Mouse (Mus musculus) neural tube, embryonic 14.5 days (tissue): ENCODE results near the gene Ptges. TPM values are rescaled to one million over a fixed set of nuclear protein-coding genes. Genes with fewer than 3 reads are reported as not detected.

Experiments used
- ATAC-seq: fragments of 200-750 bp; cut with Nextera tagmentation; 2 replicates; pipeline ENCODE4 v1.8.0; 2017; ENCODE audit warnings: low read depth, mild to moderate bottlenecking, moderate TSS enrichment, moderate library complexity
- H3K27ac ChIP-seq: fragments of 300-500 bp; sonication (generic); 2 replicates; pipeline ENCODE4 v1.5.1; 2014; ENCODE audit warnings: low read depth, mild to moderate bottlenecking, control low read depth, low read length, moderate library complexity, mixed read lengths
- H3K27me3 ChIP-seq: fragments of 300-500 bp; sonication (generic); 2 replicates; pipeline ENCODE4 v1.6.1; 2014; ENCODE audit warnings: low read length; ENCODE audit not compliant: control insufficient read depth, insufficient read depth
- H3K36me3 ChIP-seq: fragments of 300-500 bp; sonication (generic); 2 replicates; pipeline ENCODE4 v1.6.1; 2014; ENCODE audit warnings: low read length, mixed read lengths; ENCODE audit not compliant: control insufficient read depth, insufficient read depth
- H3K4me1 ChIP-seq: fragments of 300-500 bp; sonication (generic); 2 replicates; pipeline ENCODE4 v1.6.1; 2014; ENCODE audit warnings: low read length; ENCODE audit not compliant: control insufficient read depth, insufficient read depth
- H3K4me2 ChIP-seq: fragments of 300-500 bp; sonication (generic); 2 replicates; pipeline ENCODE4 v1.6.1; 2014; ENCODE audit warnings: mild to moderate bottlenecking, low read depth, low read length, control low read depth
- H3K4me3 ChIP-seq: fragments of 300-500 bp; sonication (generic); 2 replicates; pipeline ENCODE4 v1.5.1; 2014; ENCODE audit warnings: low read depth, low read length, control low read depth, mixed read lengths
- H3K9ac ChIP-seq: fragments of 300-500 bp; sonication (generic); replicated peaks from 2 replicates; pipeline ENCODE4 v1.6.1; 2014; ENCODE audit warnings: low read depth, mild to moderate bottlenecking, control low read depth, low read length, mixed read lengths
- H3K9me3 ChIP-seq: fragments of 300-500 bp; sonication (generic); 2 replicates; pipeline ENCODE4 v1.6.1; 2016; ENCODE audit warnings: low read length; ENCODE audit not compliant: control insufficient read depth
- WGBS: fragments of 180-500 bp; shearing (Covaris S2); extraction: QIAGEN DNeasy Blood & Tissue Kit; methylation state at CpG from one replicate; pipeline ENCODE4 v1.1.7; 2014; 5-methylcytosine and 5-hydroxymethylcytosine counted together
- polyA plus RNA-seq: library from polyadenylated mRNA; unstranded; fragments of >200 nt; fragmentation: Nextera tagmentation; extraction: Ambion mirVana; gene quantifications from 2 replicates; pipeline ENCODE4 v1.2.1, GENCODE M21; 2014

Gene Ptges
- polyA plus RNA-seq, 1 experiment from 2014 or later, result 1.6 TPM

DNA sequence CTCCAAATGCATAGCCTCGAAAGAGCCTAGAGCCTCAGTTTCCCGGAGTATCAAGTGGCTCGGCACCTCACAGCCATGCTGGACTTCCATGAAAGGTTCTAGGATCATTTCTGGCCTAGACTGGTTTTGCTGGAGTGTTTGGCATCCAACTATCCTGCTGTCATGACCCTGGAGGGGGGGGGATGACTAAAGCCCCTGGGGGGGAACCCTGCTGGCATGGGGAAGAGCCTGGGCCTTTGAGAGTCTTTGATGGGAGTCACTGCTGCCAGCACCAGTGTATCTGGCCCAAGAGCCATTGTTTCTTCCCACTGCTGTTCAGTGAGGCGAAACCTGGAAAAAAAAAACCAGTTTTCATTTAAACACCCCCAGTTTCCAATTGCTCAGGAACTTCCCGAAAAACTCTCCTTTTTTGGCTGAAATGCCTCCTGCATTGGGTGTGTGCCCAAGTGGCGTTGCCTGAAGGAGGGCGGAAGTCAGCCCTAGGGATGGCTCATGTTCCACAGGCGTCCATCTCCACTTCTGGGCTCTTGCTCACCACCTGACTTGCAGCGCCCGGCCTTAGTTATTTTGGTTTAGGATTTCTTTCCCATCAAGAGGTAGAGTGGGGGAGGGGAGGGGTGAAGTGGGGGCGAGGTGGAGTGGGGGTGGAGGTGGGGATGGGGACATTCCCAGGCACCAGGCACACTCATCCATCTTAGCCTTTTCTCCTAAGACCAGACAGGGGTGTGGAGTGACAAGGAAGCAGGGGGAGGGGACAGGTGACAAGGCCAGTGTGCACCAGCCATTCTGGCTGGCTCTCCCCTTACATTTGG is 53.8 kb downstream of the Ptges start:
- no peaks in the 10 kb centered on the region for H3K9me3 ChIP-seq
- H3K27ac ChIP-seq, result no peak overlapping the region
- H3K4me3 ChIP-seq, result no peak overlapping the region
- H3K36me3 ChIP-seq, result no peaks in the 10 kb centered on the region
- no peak overlapping the region for H3K4me2 ChIP-seq
- no peaks in the 10 kb centered on the region for H3K27me3 ChIP-seq
- H3K9ac ChIP-seq, result no peak overlapping the region
- no peaks in the 10 kb centered on the region for H3K4me1 ChIP-seq
- no peak for ATAC-seq
- 64% methylated on average over 11 of the region's 11 CpGs for WGBS

DNA sequence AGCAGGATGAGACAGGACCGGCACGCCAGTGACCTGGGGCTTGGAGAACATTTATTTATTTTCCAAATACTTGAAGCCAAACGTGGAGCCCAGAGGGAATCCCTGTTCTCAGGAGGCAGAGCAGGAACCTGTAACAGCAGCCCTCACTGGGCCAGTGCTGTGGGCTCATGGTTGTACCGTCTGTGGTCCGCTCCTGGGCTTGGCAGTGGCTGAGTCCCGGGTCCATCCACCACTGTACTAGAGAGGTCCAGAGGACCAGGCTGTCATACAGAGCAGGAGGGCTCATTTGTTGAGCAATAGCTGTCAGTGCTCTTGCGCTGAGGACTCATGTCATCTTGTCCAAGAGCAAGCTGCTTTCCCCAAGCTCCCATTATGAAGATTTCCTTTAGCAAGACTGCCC is 54.6 kb downstream of the Ptges start:
- no peaks in the 10 kb centered on the region for H3K4me1 ChIP-seq
- no peaks in the 10 kb centered on the region for H3K36me3 ChIP-seq
- H3K4me2 ChIP-seq, result no peak overlapping the region
- H3K4me3 ChIP-seq, result no peak overlapping the region
- H3K27ac ChIP-seq, result no peak overlapping the region
- no peaks in the 10 kb centered on the region for H3K9me3 ChIP-seq
- ATAC-seq, result no peak
- no peaks in the 10 kb centered on the region for H3K27me3 ChIP-seq
- WGBS, result 84% methylated on average over 7 of the region's 7 CpGs
- H3K9ac ChIP-seq, result no peak overlapping the region

DNA sequence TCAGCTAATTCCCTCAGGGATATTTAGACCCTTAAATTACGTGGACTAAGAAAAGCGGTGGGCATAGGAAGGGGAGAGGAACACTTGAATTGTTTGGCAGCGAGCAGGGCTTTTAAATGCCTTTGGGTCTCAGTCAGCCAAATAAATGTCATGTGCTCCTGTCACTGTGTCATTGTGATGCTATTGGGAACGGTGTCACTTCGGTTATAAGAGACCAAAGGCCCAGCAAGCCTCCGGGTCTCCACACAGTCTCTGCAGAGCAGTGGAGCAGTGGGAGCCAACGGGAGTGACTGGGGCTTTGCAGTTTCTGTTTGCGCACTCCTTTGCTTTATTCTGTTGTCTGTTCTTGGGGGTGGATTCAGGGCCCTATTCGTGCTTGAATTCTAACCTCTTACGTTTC is 55.2 kb downstream of the Ptges start:
- ATAC-seq, result no peak
- 39% methylated on average over 10 of the region's 10 CpGs for WGBS
- H3K4me2 ChIP-seq, result no peak overlapping the region
- H3K4me3 ChIP-seq, result no peak overlapping the region
- no peaks in the 10 kb centered on the region for H3K36me3 ChIP-seq
- no peaks in the 10 kb centered on the region for H3K9me3 ChIP-seq
- H3K27ac ChIP-seq, result no peak overlapping the region
- no peak overlapping the region for H3K9ac ChIP-seq
- H3K27me3 ChIP-seq, result no peaks in the 10 kb centered on the region
- no peaks in the 10 kb centered on the region for H3K4me1 ChIP-seq

DNA sequence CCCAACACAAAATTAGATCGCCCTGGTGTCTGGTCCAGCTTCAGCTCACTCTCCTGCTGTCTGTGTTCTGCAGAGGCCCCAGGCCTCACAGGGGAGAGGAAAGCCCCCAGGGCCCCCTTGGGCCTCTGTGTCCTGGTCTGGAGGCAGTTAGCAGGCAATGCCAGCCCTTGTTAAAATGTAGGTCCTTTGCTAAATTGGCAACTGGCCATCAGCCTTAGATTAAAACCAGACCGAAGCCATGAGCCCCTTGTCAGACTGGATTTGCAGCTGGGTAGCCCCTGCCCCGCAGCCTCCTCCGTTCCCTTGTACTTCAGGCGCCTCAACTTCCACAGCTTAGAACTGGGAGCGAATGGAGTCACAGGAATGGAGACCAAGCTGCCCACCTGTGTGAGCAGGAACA is 57.0 kb downstream of the Ptges start:
- H3K4me3 ChIP-seq, result no peak overlapping the region
- WGBS, result 79% methylated on average over 6 of the region's 6 CpGs
- H3K9ac ChIP-seq, result no peak overlapping the region
- H3K4me1 ChIP-seq, result no peaks in the 10 kb centered on the region
- no peaks in the 10 kb centered on the region for H3K9me3 ChIP-seq
- no peak overlapping the region for H3K27ac ChIP-seq
- no peak overlapping the region for H3K4me2 ChIP-seq
- no peaks in the 10 kb centered on the region for H3K36me3 ChIP-seq
- no peak for ATAC-seq
- H3K27me3 ChIP-seq, result no peaks in the 10 kb centered on the region

DNA sequence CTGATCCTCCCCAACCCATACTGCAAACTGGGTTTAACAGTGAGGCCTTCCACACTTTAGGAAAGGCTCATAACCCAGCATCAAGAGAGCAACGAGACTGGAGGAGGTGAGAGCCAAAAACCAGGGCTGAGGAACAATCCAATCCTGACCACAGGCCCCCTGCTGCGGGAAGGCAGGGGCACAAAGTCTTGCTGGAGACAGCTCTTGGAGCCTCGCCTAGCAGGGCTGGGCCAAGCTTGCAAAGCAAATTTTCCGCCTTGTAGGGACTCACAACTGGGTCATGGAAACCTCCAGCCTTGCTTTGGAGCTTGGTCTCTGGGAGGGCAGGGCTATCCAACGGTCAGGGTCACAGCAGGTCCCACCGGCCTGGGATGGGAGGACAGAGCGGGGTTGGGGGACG is 58.8 kb downstream of the Ptges start:
- Histone ChIP-seq H3K27me3 (no peaks in the 10 kb centered on the region), H3K27ac (no peak overlapping the region), H3K4me3 (no peak overlapping the region), H3K9me3 (no peaks in the 10 kb centered on the region), H3K4me1 (no peaks in the 10 kb centered on the region), H3K4me2 (no peak overlapping the region), H3K9ac (no peak overlapping the region), H3K36me3 (no peaks in the 10 kb centered on the region)
- 79% methylated on average over 8 of the region's 8 CpGs for WGBS
- ATAC-seq, result no peak

DNA sequence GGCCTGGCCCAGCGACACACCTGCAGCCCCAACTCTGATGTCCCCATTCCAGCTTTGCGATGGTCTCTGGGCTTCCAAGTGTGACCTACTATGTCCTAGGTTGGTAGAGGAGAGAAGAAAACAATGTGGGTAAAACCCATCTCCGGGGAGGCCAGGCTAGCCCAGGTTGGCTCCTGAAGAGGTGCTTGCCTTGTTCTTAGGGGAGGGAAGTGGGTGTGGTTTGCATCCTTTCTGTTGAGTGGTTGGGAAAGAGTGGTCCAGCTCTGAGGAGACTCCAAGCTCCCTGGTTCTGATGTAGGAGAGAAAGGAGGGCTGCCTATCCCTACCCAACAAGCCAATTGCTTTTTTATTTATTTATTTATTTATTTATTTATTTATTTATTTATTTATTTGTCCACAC is 64.2 kb downstream of the Ptges start:
- Histone ChIP-seq H3K9me3 (no peaks in the 10 kb centered on the region), H3K27me3 (peaks cover 9% of the 10 kb centered on the region), H3K36me3 (no peaks in the 10 kb centered on the region), H3K9ac (no peak overlapping the region), H3K4me3 (no peak overlapping the region), H3K27ac (no peak overlapping the region), H3K4me1 (no peaks in the 10 kb centered on the region), H3K4me2 (no peak overlapping the region)
- no peak for ATAC-seq
- 52% methylated on average over 3 of the region's 3 CpGs for WGBS

DNA sequence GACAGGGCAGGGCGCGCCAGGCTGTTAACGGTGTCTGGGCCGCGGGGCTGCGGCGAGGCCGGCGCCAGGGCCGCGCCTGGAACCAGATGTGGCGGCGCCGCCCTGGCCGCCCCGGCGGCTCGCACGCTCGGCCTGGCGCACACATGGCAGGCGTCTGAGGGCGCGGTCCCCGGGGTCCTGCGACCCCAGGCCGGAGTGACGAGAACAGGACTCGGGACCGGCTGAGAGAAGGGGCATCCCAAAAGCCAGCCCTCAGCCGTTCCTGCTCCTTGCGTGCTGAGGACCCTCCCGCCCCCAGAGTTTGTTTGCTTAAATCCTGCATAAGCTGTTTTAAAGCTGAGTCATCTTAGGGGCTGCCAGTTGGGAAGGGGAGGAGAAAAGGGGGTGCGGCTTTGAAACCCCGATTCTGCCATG is 64.7 kb downstream of the Ptges start:
- Histone ChIP-seq H3K27ac (no peak overlapping the region), H3K4me2 (peak overlapping the region; percentile 42), H3K9me3 (no peaks in the 10 kb centered on the region), H3K36me3 (no peaks in the 10 kb centered on the region), H3K27me3 (peaks cover 9% of the 10 kb centered on the region), H3K4me1 (no peaks in the 10 kb centered on the region), H3K4me3 (peak overlapping the region; percentile 18; the same call in 1 of the 2 replicates), H3K9ac (0 out of 2 replicates have a peak overlapping the region, but pooled peaks have one; percentile 8)
- no peak for ATAC-seq
- WGBS, result 3% methylated on average over 25 of the region's 35 CpGs

DNA sequence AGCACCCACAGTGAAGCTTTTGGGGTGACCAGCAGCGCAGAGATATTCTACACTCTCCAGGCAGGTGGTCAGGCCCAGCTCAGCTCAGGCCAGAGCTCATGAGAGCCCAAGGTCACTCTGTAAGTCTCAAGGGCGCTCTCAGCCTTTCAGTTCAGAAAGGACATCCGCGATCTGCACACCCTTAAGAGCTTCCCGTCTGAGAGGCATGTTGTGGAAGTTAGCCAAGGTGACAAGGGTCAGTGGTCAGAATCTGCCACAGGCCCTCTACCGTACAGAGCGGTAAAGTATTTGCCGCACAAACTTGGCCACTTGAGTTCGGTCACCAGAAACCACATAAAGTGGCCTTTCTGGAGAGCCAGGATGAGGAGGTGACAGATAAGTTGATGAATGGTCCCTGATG is 66.1 kb downstream of the Ptges start:
- 78% methylated on average over 9 of the region's 9 CpGs for WGBS
- Histone ChIP-seq H3K9ac (no peak overlapping the region), H3K4me3 (no peak overlapping the region), H3K27ac (no peak overlapping the region), H3K27me3 (peaks cover 9% of the 10 kb centered on the region), H3K9me3 (no peaks in the 10 kb centered on the region), H3K36me3 (no peaks in the 10 kb centered on the region), H3K4me1 (no peaks in the 10 kb centered on the region), H3K4me2 (no peak overlapping the region)
- ATAC-seq, result no peak

DNA sequence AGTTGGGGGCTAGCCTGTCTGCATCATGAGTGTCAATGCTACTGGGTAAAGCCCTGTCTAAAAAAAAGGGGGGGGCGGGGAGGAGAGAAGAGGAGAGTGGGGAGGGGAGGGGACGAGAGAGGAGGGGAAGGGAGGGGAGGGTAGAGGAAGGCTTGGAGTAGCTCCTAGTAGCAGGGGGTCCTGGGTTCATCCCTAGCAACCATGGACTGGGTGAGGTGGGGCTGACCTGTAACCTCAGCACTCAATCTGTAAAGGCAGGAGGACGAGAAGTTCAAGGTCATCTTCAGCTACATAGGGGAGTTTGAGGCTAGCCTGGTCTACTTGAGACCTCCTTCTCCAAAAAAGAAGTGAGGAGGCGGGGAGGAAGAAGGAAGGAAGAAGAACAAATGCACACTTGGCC is 67.6 kb downstream of the Ptges start:
- WGBS, result 66% methylated on average over 4 of the region's 4 CpGs
- Histone ChIP-seq H3K9ac (no peak overlapping the region), H3K27ac (no peak overlapping the region), H3K36me3 (no peaks in the 10 kb centered on the region), H3K4me2 (no peak overlapping the region), H3K4me3 (no peak overlapping the region), H3K9me3 (no peaks in the 10 kb centered on the region), H3K4me1 (no peaks in the 10 kb centered on the region), H3K27me3 (peaks cover 9% of the 10 kb centered on the region)
- no peak for ATAC-seq
